Mouse (Mus musculus): ENCODE results near the gene Tusc2.

- no peak for TF ChIP-seq CTCF (IDR thresholded peaks at IDR 0.05; ENCODE audit: borderline replicate concordance, extremely low read depth, insufficient read depth, insufficient read length)
- TF ChIP-seq POLR2A (IDR thresholded peaks at IDR 0.05; ENCODE audit: borderline replicate concordance, extremely low read depth, insufficient read depth, insufficient read length, poor library complexity, severe bottlenecking) = 0 out of 2 replicates have a peak, but pooled peaks have one; percentile 16
Observed at GRCm38 (mm10) chr9:107551117-107551889, 11.8 kb upstream of the Tusc2 start, which contains the start of gene Rassf1.

All from brain, embryonic 14.5 days (tissue).